Mouse (Mus musculus) liver, postnatal 0 days (tissue): ENCODE results near the gene Pcgf5. TPM values are rescaled to one million over a fixed set of nuclear protein-coding genes. Genes with fewer than 3 reads are reported as not detected.

Experiments
- ATAC-seq: fragments of 200-750 bp; cut with Nextera tagmentation; 2 replicates; pipeline ENCODE4 v1.8.0; 2017; ENCODE audit warnings: mild to moderate bottlenecking, moderate library complexity
- DNase-seq: peaks from one replicate; pipeline ENCODE4 v3.0.0-alpha.2; 2016
- H3K27ac ChIP-seq: fragments of 300-500 bp; sonication (generic); 2 replicates; pipeline ENCODE4 v1.5.1; 2014; ENCODE audit warnings: antibody characterized with exemption, moderate library complexity, mild to moderate bottlenecking, low read depth
- H3K27me3 ChIP-seq: fragments of 300-500 bp; sonication (generic); 2 replicates; pipeline ENCODE4 v1.6.1; 2014; ENCODE audit warnings: low read length, control low read depth, mixed read lengths; ENCODE audit not compliant: insufficient read depth
- H3K36me3 ChIP-seq: fragments of 300-500 bp; sonication (generic); replicated peaks from 2 replicates; pipeline ENCODE4 v1.6.1; 2014; ENCODE audit warnings: mild to moderate bottlenecking, control low read depth, low read length, moderate library complexity, mixed read lengths; ENCODE audit not compliant: insufficient read depth
- H3K4me1 ChIP-seq: fragments of 300-500 bp; sonication (generic); 2 replicates; pipeline ENCODE4 v1.6.1; 2014; ENCODE audit warnings: antibody characterized with exemption, mild to moderate bottlenecking, control low read depth; ENCODE audit not compliant: insufficient read depth
- H3K4me2 ChIP-seq: fragments of 300-500 bp; sonication (generic); 2 replicates; pipeline ENCODE4 v1.6.1; 2014; ENCODE audit warnings: low read depth, mild to moderate bottlenecking, low read length, moderate library complexity, mixed read lengths
- H3K4me3 ChIP-seq: fragments of 300-500 bp; sonication (generic); 2 replicates; pipeline ENCODE4 v1.5.1; 2014; ENCODE audit warnings: low read depth, low read length
- H3K9ac ChIP-seq: fragments of 300-500 bp; sonication (generic); replicated peaks from 2 replicates; pipeline ENCODE4 v1.6.1; 2014; ENCODE audit warnings: mild to moderate bottlenecking, moderate library complexity
- H3K9me3 ChIP-seq: fragments of 300-500 bp; sonication (generic); 2 replicates; pipeline ENCODE4 v1.6.1; 2016; ENCODE audit warnings: mild to moderate bottlenecking, control low read depth, low read length, mixed read lengths
- CTCF ChIP-seq: sonication (generic); IDR thresholded peaks from 2 replicates; pipeline ENCODE4 v1.5.1; 2016; ENCODE audit warnings: antibody characterized with exemption, low read depth
- EP300 ChIP-seq: IDR thresholded peaks from 2 replicates; pipeline ENCODE4 v1.6.1; 2016; ENCODE audit warnings: antibody characterized with exemption, low read depth, mild to moderate bottlenecking
- WGBS: fragments of 180-500 bp; shearing (Covaris S2); extraction: QIAGEN DNeasy Blood & Tissue Kit; methylation state at CpG from one replicate; pipeline ENCODE4 v1.1.7; 2014; ENCODE audit not compliant: insufficient replicate concordance; 5-methylcytosine and 5-hydroxymethylcytosine counted together
- polyA plus RNA-seq: library from polyadenylated mRNA; unstranded; fragments of >200 nt; fragmentation: Nextera tagmentation; extraction: Ambion mirVana; gene quantifications from 2 replicates; pipeline ENCODE4 v1.2.1, GENCODE M21; 2015

Gene Pcgf5
- polyA plus RNA-seq, 1 experiment from 2014 or later, result 14.7 TPM

GRCm38 (mm10) chr19:36328678-36329077, 19.4 kb upstream of the Pcgf5 start:
- WGBS, result 21% methylated on average over 5 of the region's 5 CpGs
- H3K4me1 ChIP-seq, result no peaks in the 10 kb centered on the region
- ATAC-seq (no peak), DNase-seq (no peak)
- no peaks in the 10 kb centered on the region for H3K9me3 ChIP-seq
- TF ChIP-seq EP300 (no peak), CTCF (no peak)
- H3K9ac ChIP-seq, result no peak overlapping the region
- H3K27ac ChIP-seq, result no peak overlapping the region
- no peak overlapping the region for H3K4me2 ChIP-seq
- H3K27me3 ChIP-seq, result no peaks in the 10 kb centered on the region
- no peak overlapping the region for H3K4me3 ChIP-seq
- no peaks in the 10 kb centered on the region for H3K36me3 ChIP-seq

DNA sequence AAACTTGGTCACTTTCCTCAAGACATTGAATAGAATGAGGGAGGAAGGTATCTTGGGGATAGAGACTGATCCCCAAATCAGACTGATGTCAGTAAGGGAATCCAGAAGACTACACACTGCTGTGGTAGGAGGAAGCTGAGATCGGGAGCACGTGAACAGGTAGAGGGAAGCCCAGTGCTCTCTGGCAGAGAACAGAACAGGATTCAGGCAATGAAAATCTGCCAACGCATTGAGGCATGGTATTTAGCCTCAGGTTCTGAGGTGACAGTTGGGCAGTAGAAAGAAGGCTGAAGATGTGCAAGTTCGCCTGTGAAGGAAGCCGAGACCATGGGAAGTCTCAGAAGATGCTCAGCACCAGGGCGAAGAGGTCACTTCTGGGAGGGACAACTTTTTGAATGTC, 733 bp upstream of the Pcgf5 start:
- H3K9me3 ChIP-seq, result no peaks in the 10 kb centered on the region
- H3K9ac ChIP-seq, result 0 out of 2 replicates have a peak overlapping the region, but pooled peaks have one; percentile 3
- peak overlapping the region; percentile 98 for H3K4me2 ChIP-seq
- TF ChIP-seq EP300 (no peak), CTCF (no peak)
- peaks cover 37% of the 10 kb centered on the region for H3K27me3 ChIP-seq
- no peaks in the 10 kb centered on the region for H3K36me3 ChIP-seq
- WGBS, result 20% methylated on average over 6 of the region's 6 CpGs
- H3K4me1 ChIP-seq, result peaks cover 5% of the 10 kb centered on the region; the same call in 1 of the 2 replicates
- ATAC-seq (no peak), DNase-seq (no peak)
- H3K27ac ChIP-seq, result no peak overlapping the region
- H3K4me3 ChIP-seq, result peak overlapping the region; percentile 77

GRCm38 (mm10) chr19:36347831-36348160, 313 bp upstream of the Pcgf5 start:
- Histone ChIP-seq H3K36me3 (no peaks in the 10 kb centered on the region), H3K9ac (peak overlapping the region; percentile 65), H3K4me3 (peak overlapping the region; percentile 77), H3K27ac (no peak overlapping the region), H3K9me3 (no peaks in the 10 kb centered on the region), H3K4me1 (peaks cover 5% of the 10 kb centered on the region; the same call in 1 of the 2 replicates), H3K27me3 (peaks cover 37% of the 10 kb centered on the region), H3K4me2 (peak overlapping the region; percentile 98)
- TF ChIP-seq CTCF (no peak), EP300 (no peak)
- no peak for DNase-seq
- no peak for ATAC-seq
- WGBS, result 3% methylated on average over 11 of the region's 11 CpGs

DNA sequence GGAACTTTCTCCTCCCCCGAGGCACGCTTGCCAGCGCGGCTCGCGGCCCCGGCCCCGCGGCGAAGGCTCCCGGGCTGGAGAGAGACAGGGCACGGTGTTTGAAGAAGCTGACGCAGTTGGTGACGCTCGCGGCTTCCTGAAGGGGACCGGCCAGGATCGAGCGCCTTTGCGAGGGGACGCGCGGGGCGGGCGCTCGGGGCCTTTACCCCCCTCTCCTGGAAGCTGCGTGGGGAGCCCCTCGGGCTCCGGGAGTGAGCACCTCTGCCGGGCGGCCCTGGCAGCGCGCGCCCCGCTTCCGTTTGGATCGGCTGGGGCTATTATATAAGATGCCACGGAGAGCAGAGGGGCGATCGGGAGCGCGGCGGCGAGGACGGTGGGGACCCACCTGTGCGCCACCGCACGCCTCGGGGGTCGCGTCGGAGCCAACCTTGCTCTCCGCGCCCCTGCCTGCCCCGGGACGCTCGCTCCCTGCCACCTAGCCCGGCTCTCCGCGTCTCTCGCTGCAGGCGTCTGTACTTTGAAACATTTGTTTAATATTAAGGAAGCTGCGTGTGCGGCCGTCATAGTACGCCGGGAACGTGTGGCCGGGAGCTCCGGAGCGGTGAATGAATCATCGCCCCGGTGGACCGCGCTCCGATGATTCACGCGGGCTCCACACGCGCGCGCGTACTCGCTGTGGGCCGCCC, 835 bp downstream of the Pcgf5 start:
- under 1% methylated on average over 74 of the region's 85 CpGs for WGBS
- peaks cover 5% of the 10 kb centered on the region; the same call in 1 of the 2 replicates for H3K4me1 ChIP-seq
- peak overlapping the region; percentile 98 for H3K4me2 ChIP-seq
- peak overlapping the region; percentile 12; the same call in 1 of the 2 replicates for H3K27ac ChIP-seq
- H3K36me3 ChIP-seq, result no peaks in the 10 kb centered on the region
- H3K4me3 ChIP-seq, result peak overlapping the region; percentile 77
- H3K9ac ChIP-seq, result peak overlapping the region; percentile 65
- H3K27me3 ChIP-seq, result peaks cover 37% of the 10 kb centered on the region
- ATAC-seq (peak; percentile 72), DNase-seq (peak; percentile 60)
- TF ChIP-seq CTCF, result no peak
- no peak for TF ChIP-seq EP300
- no peaks in the 10 kb centered on the region for H3K9me3 ChIP-seq

GRCm38 (mm10) chr19:36349487-36349955, 1.4 kb downstream of the Pcgf5 start:
- peaks cover 37% of the 10 kb centered on the region for H3K27me3 ChIP-seq
- H3K9ac ChIP-seq, result peak overlapping the region; percentile 65
- no peaks in the 10 kb centered on the region for H3K36me3 ChIP-seq
- WGBS, result 8% methylated on average over 15 of the region's 15 CpGs
- no peak overlapping the region for H3K27ac ChIP-seq
- DNase-seq (no peak), ATAC-seq (no peak)
- TF ChIP-seq EP300, result no peak
- no peak for TF ChIP-seq CTCF
- H3K9me3 ChIP-seq, result no peaks in the 10 kb centered on the region
- peaks cover 5% of the 10 kb centered on the region; the same call in 1 of the 2 replicates for H3K4me1 ChIP-seq
- peak overlapping the region; percentile 98 for H3K4me2 ChIP-seq
- H3K4me3 ChIP-seq, result peak overlapping the region; percentile 77

DNA sequence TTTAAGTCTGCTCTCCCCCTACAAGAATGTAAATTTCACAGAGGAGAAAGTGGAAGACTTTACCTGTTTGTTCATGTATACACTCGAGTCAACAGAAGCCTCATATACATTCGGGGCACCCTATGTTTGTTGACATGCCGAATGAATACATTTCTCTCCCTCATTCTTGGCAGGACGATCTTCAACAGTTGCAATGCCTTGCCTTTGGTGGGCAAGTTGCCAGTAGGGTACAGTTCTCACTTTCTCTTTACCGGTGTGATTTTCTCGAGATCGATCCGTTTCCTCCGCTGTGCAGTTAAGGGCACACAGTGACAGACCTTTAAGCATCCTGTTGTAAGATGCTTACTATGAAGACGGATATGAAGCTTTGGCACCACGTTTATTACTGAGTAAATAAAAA, 2.1 kb downstream of the Pcgf5 start:
- no peak overlapping the region for H3K4me2 ChIP-seq
- no peaks in the 10 kb centered on the region for H3K9me3 ChIP-seq
- WGBS, result 71% methylated on average over 11 of the region's 11 CpGs
- DNase-seq (no peak), ATAC-seq (no peak)
- H3K36me3 ChIP-seq, result no peaks in the 10 kb centered on the region
- peaks cover 37% of the 10 kb centered on the region for H3K27me3 ChIP-seq
- no peak overlapping the region for H3K9ac ChIP-seq
- peaks cover 5% of the 10 kb centered on the region; the same call in 1 of the 2 replicates for H3K4me1 ChIP-seq
- H3K4me3 ChIP-seq, result no peak overlapping the region
- H3K27ac ChIP-seq, result no peak overlapping the region
- no peak for TF ChIP-seq CTCF
- no peak for TF ChIP-seq EP300
